Mouse (Mus musculus): ENCODE measurements at regions not wholly inside any gene's neighbourhood (a gene's known extent, or its start where the extent isn't known, plus 50 kb on each side); places are given as distances from the start of the nearest gene placed in this dataset.

DNA sequence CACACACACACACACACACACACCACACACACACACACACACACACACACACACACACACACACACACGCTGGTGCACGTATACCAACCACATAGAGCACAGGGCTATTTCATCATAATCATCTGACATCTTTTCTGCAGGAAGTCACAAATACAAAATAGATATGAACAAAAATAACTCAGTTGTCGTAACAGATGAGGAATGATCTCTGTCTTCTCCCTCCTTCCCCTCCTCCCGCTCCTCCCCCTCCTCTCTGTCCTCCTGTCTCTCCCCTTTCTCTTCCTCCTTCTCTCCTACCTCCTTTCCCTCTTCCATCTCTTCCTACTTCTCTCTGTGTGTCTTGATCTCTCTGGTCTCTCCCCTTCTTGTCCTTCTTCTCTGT lies 85.2 kb upstream of the Bmp2k start:
- TF ChIP-seq CTCF (IDR thresholded peaks at IDR 0.05; ENCODE audit: low read depth, low read length) (no peak), POLR2A (IDR thresholded peaks at IDR 0.05; ENCODE audit: extremely low read depth, insufficient read depth, low read length) (no peak)
- Histone ChIP-seq H3K27ac (replicated peaks; ENCODE audit: insufficient read depth, low read depth, low read length) (peak overlapping the region; percentile 69), H3K27me3 (ENCODE audit: control insufficient read depth, insufficient read depth, low read length) (no peaks in the 10 kb centered on the region), H3K4me1 (ENCODE audit: control insufficient read depth, insufficient read depth, low read length) (peaks cover 4% of the 10 kb centered on the region; the same call in 1 of the 2 replicates), H3K4me3 (ENCODE audit: insufficient read depth, low read depth, low read length) (no peak overlapping the region), H3K79me2 (ENCODE audit: control insufficient read depth, insufficient read depth, low read length) (no peaks in the 10 kb centered on the region), H3K9ac (ENCODE audit: low read depth, low read length) (no peak overlapping the region), H3K36me3 (ENCODE audit: control insufficient read depth, insufficient read depth, low read length) (no peaks in the 10 kb centered on the region)
- no peak for DNase-seq (ENCODE audit: extremely low read depth, low read depth, low spot score)
- 78% methylated on average over 4 of the region's 4 CpGs for WGBS

DNA sequence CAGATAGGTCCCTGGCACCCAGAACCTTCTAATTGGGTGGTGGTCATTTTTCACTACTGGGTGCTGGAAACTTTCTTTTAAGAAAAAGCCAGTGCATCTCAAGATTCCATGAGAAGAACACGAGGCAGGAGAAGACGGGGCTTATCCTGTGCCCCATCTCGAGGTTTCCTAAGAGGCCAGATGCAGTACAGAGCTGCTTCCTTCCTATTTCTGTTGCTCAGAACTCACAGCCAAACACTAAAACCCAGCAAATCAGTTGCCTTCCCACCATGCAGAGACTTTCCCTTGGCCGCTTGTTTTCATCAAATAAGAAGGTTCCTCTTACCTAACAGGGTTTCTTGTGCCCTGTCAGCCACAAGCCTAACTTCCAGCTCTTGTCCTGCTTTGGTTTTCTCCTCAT lies 84.7 kb upstream of the Bmp2k start:
- Histone ChIP-seq H3K4me1 (ENCODE audit: control insufficient read depth, insufficient read depth, low read length) (peaks cover 5% of the 10 kb centered on the region), H3K9ac (ENCODE audit: low read depth, low read length) (no peak overlapping the region)
- WGBS = 71% methylated on average over 4 of the region's 4 CpGs

DNA sequence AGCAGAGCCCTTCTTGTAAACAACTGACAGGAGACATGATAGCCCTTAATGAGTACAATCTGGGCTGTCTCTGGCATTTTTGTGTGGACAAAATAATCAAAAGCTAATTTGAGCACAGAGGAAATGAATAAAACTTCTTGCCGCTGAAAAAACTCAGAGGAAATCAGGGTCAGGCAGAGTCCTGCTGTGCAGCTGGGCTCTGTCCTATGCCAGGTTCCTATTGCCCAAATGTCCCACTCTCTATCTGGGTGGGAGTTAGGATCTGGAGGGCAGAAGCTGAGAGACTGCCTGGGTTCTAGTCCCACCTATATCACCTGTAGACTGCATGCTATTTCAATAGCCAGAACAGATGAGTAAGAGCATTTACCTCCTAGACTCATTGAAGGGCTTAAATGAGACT lies 83.8 kb upstream of the Bmp2k start:
- no peaks in the 10 kb centered on the region for H3K36me3 ChIP-seq (ENCODE audit: control insufficient read depth, insufficient read depth, low read length)
- 55% methylated on average over 1 of the region's 1 CpGs for WGBS
- H3K4me3 ChIP-seq (ENCODE audit: insufficient read depth, low read depth, low read length) = no peak overlapping the region
- H3K9ac ChIP-seq (ENCODE audit: low read depth, low read length) = no peak overlapping the region
- H3K79me2 ChIP-seq (ENCODE audit: control insufficient read depth, insufficient read depth, low read length) = no peaks in the 10 kb centered on the region
- no peak for TF ChIP-seq CTCF (IDR thresholded peaks at IDR 0.05; ENCODE audit: low read depth, low read length)
- TF ChIP-seq POLR2A (IDR thresholded peaks at IDR 0.05; ENCODE audit: extremely low read depth, insufficient read depth, low read length) = no peak
- peaks cover 8% of the 10 kb centered on the region for H3K4me1 ChIP-seq (ENCODE audit: control insufficient read depth, insufficient read depth, low read length)
- DNase-seq (ENCODE audit: extremely low read depth, low read depth, low spot score) = no peak
- no peaks in the 10 kb centered on the region for H3K27me3 ChIP-seq (ENCODE audit: control insufficient read depth, insufficient read depth, low read length)
- H3K27ac ChIP-seq (replicated peaks; ENCODE audit: insufficient read depth, low read depth, low read length) = peak overlapping the region; percentile 40

More for the DNA sequence above, 84.7 kb upstream of the Bmp2k start:
- TF ChIP-seq POLR2A (IDR thresholded peaks at IDR 0.05; ENCODE audit: extremely low read depth, insufficient read depth, low read length) (no peak), CTCF (IDR thresholded peaks at IDR 0.05; ENCODE audit: low read depth, low read length) (no peak)
- DNase-seq (ENCODE audit: extremely low read depth, low read depth, low spot score) = no peak
- Histone ChIP-seq H3K79me2 (ENCODE audit: control insufficient read depth, insufficient read depth, low read length) (no peaks in the 10 kb centered on the region), H3K36me3 (ENCODE audit: control insufficient read depth, insufficient read depth, low read length) (no peaks in the 10 kb centered on the region), H3K4me3 (ENCODE audit: insufficient read depth, low read depth, low read length) (no peak overlapping the region), H3K27me3 (ENCODE audit: control insufficient read depth, insufficient read depth, low read length) (no peaks in the 10 kb centered on the region), H3K27ac (replicated peaks; ENCODE audit: insufficient read depth, low read depth, low read length) (peak overlapping the region; percentile 85)

DNA sequence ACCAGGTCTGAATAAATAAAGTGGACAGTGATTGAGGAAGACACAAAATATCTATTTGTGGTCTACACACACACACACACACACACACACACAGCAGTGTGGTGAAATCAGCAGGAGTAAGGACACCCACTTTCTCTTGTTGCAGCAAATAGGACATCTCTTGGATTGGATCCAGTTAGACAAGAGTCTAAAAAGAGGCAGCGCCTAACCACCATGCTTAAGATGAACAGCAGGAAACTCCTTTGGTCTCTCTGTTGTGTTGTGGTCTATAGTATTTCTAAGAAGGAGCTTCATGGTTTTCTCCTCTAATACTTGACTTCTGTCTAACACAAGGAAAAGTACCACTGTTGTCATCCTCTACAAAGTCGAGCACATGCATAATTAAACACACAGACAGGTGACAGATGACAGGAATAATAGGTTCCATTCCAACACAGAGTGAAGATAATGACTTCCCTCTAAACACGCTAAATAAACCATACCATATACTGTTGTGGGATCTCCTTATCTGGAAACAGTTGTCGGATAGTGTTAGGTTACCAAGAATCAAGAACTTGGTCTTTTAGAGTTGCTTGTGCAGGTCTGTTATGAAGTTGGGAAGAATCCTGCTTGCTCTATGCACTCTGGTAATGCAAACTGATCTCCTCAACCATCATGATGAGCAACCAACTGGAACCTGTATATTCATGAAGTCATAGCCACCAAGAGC lies 82.6 kb upstream of the Bmp2k start:
- no peaks in the 10 kb centered on the region for H3K36me3 ChIP-seq (ENCODE audit: control insufficient read depth, insufficient read depth, low read length)
- WGBS = 86% methylated on average over 4 of the region's 4 CpGs
- no peak overlapping the region for H3K27ac ChIP-seq (replicated peaks; ENCODE audit: insufficient read depth, low read depth, low read length)
- no peak for DNase-seq (ENCODE audit: extremely low read depth, low read depth, low spot score)
- no peak overlapping the region for H3K4me3 ChIP-seq (ENCODE audit: insufficient read depth, low read depth, low read length)
- peaks cover 8% of the 10 kb centered on the region for H3K4me1 ChIP-seq (ENCODE audit: control insufficient read depth, insufficient read depth, low read length)
- TF ChIP-seq POLR2A (IDR thresholded peaks at IDR 0.05; ENCODE audit: extremely low read depth, insufficient read depth, low read length) (no peak), CTCF (IDR thresholded peaks at IDR 0.05; ENCODE audit: low read depth, low read length) (no peak)
- H3K27me3 ChIP-seq (ENCODE audit: control insufficient read depth, insufficient read depth, low read length) = no peaks in the 10 kb centered on the region
- no peaks in the 10 kb centered on the region for H3K79me2 ChIP-seq (ENCODE audit: control insufficient read depth, insufficient read depth, low read length)
- no peak overlapping the region for H3K9ac ChIP-seq (ENCODE audit: low read depth, low read length)

DNA sequence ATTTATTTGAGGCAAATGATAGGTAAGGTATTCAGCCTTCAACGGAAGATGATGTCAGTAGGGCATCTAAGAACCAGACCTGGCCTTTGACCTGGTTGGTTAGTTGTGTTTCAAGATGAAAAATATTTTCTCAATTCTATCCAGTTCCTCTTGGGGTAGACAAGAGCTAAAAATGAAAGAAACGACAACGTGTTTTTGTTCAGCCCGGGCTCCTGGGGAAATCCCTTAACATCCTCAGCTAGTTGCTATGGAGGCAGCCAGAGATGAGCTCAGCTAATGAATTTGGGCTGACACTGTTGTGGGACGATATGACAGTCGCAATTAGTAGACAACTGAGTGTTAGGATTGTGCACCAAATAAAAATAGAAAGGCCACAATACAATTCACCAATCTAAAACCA lies 80.6 kb upstream of the Bmp2k start:
- no peaks in the 10 kb centered on the region for H3K79me2 ChIP-seq (ENCODE audit: control insufficient read depth, insufficient read depth, low read length)
- 72% methylated on average over 6 of the region's 6 CpGs for WGBS
- H3K27ac ChIP-seq (replicated peaks; ENCODE audit: insufficient read depth, low read depth, low read length) = no peak overlapping the region; the same call in 1 of the 2 replicates
- H3K4me3 ChIP-seq (ENCODE audit: insufficient read depth, low read depth, low read length) = no peak overlapping the region
- DNase-seq (ENCODE audit: extremely low read depth, low read depth, low spot score) = no peak
- H3K9ac ChIP-seq (ENCODE audit: low read depth, low read length) = no peak overlapping the region
- H3K4me1 ChIP-seq (ENCODE audit: control insufficient read depth, insufficient read depth, low read length) = peaks cover 8% of the 10 kb centered on the region
- H3K27me3 ChIP-seq (ENCODE audit: control insufficient read depth, insufficient read depth, low read length) = no peaks in the 10 kb centered on the region
- H3K36me3 ChIP-seq (ENCODE audit: control insufficient read depth, insufficient read depth, low read length) = no peaks in the 10 kb centered on the region
- TF ChIP-seq CTCF (IDR thresholded peaks at IDR 0.05; ENCODE audit: low read depth, low read length) (no peak), POLR2A (IDR thresholded peaks at IDR 0.05; ENCODE audit: extremely low read depth, insufficient read depth, low read length) (no peak)

DNA sequence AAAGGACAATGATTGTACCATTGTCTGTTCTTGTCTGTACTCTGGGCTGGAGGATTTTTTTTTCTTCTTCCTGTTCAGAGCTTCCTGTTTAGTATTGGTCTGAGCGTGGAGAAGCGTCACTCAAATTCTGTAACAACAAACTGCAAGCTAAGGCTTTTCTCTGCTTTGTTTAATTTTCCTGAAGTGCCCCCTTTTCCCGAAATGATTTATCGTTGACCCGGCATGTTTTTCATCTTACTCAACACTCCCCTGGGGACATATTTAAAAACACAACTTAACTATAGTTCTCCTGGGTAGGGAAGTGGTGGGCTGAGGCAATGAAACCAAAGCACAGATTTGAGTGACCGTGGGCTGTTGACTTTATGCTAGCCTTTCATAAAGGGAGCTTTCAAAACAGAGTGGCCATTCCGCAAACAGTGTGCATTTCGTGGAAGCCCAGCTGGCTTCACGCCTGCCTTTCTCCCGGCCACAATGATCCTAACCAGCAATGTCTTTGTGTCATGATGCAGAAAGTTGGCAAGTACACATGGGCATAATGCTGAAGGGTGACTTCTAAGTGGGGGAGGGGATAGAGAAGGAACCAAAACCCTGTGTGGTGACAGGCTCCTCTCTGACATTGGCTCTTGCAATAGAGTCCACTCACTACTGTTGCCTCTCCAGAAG lies 79.8 kb upstream of the Bmp2k start:
- Histone ChIP-seq H3K27me3 (ENCODE audit: control insufficient read depth, insufficient read depth, low read length) (no peaks in the 10 kb centered on the region), H3K36me3 (ENCODE audit: control insufficient read depth, insufficient read depth, low read length) (no peaks in the 10 kb centered on the region), H3K79me2 (ENCODE audit: control insufficient read depth, insufficient read depth, low read length) (no peaks in the 10 kb centered on the region), H3K27ac (replicated peaks; ENCODE audit: insufficient read depth, low read depth, low read length) (peak overlapping the region; percentile 59), H3K4me1 (ENCODE audit: control insufficient read depth, insufficient read depth, low read length) (peaks cover 8% of the 10 kb centered on the region), H3K4me3 (ENCODE audit: insufficient read depth, low read depth, low read length) (no peak overlapping the region), H3K9ac (ENCODE audit: low read depth, low read length) (peak overlapping the region; percentile 42; the same call in 1 of the 2 replicates)
- TF ChIP-seq CTCF (IDR thresholded peaks at IDR 0.05; ENCODE audit: low read depth, low read length) (no peak), POLR2A (IDR thresholded peaks at IDR 0.05; ENCODE audit: extremely low read depth, insufficient read depth, low read length) (no peak)
- DNase-seq (ENCODE audit: extremely low read depth, low read depth, low spot score) = peak; percentile 45
- WGBS = 25% methylated on average over 10 of the region's 10 CpGs

Measured in liver, adult 2 months (tissue).